Mouse (Mus musculus): ENCODE measurements around the gene Luc7l. TPM values are rescaled to one million over a fixed set of nuclear protein-coding genes. Genes with fewer than 3 reads are reported as not detected.

Gene Luc7l
- 106 and 108 TPM in 2 replicates for polyA plus RNA-seq (2014; fragmentation: Nextera tagmentation; extraction: Ambion mirVana)

GRCm38 (mm10) chr17:26252539-26253251 is at the start of gene Luc7l:
Gene Luc7l, plus strand, starts transcription at chr17:26252896.
- Histone ChIP-seq H3K36me3 (ENCODE audit: control insufficient read depth, insufficient read depth, low read length) (peaks cover 18% of the 10 kb centered on the region), H3K9me3 (ENCODE audit: control insufficient read depth, low read depth, low read length) (no peaks in the 10 kb centered on the region), H3K27me3 (ENCODE audit: control insufficient read depth, insufficient read depth, low read length) (no peaks in the 10 kb centered on the region), H3K4me3 (ENCODE audit: low read depth, low read length) (peak within 1 kb of the TSS; percentile 73), H3K4me1 (ENCODE audit: control insufficient read depth, insufficient read depth, low read length) (peaks cover 6% of the 10 kb centered on the region), H3K27ac (ENCODE audit: low read length) (peak within 1 kb of the TSS; percentile 98), H3K9ac (replicated peaks; ENCODE audit: low read depth, low read length) (peak within 1 kb of the TSS; percentile 89), H3K4me2 (replicated peaks; ENCODE audit: low read depth, low read length) (peak within 1 kb of the TSS; percentile 92)
- ATAC-seq (ENCODE audit: insufficient number of reproducible peaks, insufficient read depth, low FRiP score, low read depth): peak; percentile 93
- under 1% methylated on average over 43 of the region's 43 CpGs for WGBS

- Histone ChIP-seq H3K4me2 (replicated peaks; ENCODE audit: low read depth, low read length) (peak overlapping the region; percentile 95), H3K4me1 (ENCODE audit: control insufficient read depth, insufficient read depth, low read length) (0 out of 2 replicates have a peak, but pooled peaks cover 3% of the 10 kb centered on the region), H3K9me3 (ENCODE audit: control insufficient read depth, low read depth, low read length) (no peaks in the 10 kb centered on the region), H3K27me3 (ENCODE audit: control insufficient read depth, insufficient read depth, low read length) (peaks cover 20% of the 10 kb centered on the region), H3K36me3 (ENCODE audit: control insufficient read depth, insufficient read depth, low read length) (no peaks in the 10 kb centered on the region), H3K9ac (replicated peaks; ENCODE audit: low read depth, low read length) (peak overlapping the region; percentile 33; the same call in 1 of the 2 replicates), H3K4me3 (ENCODE audit: low read depth, low read length) (peak overlapping the region; percentile 42), H3K27ac (ENCODE audit: low read length) (no peak overlapping the region)
- no peak for ATAC-seq (ENCODE audit: insufficient number of reproducible peaks, insufficient read depth, low FRiP score, low read depth)
- under 1% methylated on average over 30 of the region's 30 CpGs for WGBS
Measured at GRCm38 (mm10) chr17:26203321-26203811, 49.3 kb upstream of the Luc7l start.

- 44% methylated on average over 11 of the region's 11 CpGs for WGBS
- no peaks in the 10 kb centered on the region for H3K36me3 ChIP-seq (ENCODE audit: control insufficient read depth, insufficient read depth, low read length)
- no peak overlapping the region for H3K27ac ChIP-seq (ENCODE audit: low read length)
- H3K4me2 ChIP-seq (replicated peaks; ENCODE audit: low read depth, low read length): no peak overlapping the region
- no peak overlapping the region for H3K4me3 ChIP-seq (ENCODE audit: low read depth, low read length)
- 0 out of 2 replicates have a peak, but pooled peaks cover 3% of the 10 kb centered on the region for H3K4me1 ChIP-seq (ENCODE audit: control insufficient read depth, insufficient read depth, low read length)
- H3K27me3 ChIP-seq (ENCODE audit: control insufficient read depth, insufficient read depth, low read length): peaks cover 18% of the 10 kb centered on the region
- ATAC-seq (ENCODE audit: insufficient number of reproducible peaks, insufficient read depth, low FRiP score, low read depth): no peak
- no peak overlapping the region for H3K9ac ChIP-seq (replicated peaks; ENCODE audit: low read depth, low read length)
- H3K9me3 ChIP-seq (ENCODE audit: control insufficient read depth, low read depth, low read length): no peaks in the 10 kb centered on the region
Measured at GRCm38 (mm10) chr17:26204766-26205165, 47.9 kb upstream of the Luc7l start.

- Histone ChIP-seq H3K27ac (ENCODE audit: low read length) (no peak overlapping the region), H3K9me3 (ENCODE audit: control insufficient read depth, low read depth, low read length) (no peaks in the 10 kb centered on the region), H3K4me3 (ENCODE audit: low read depth, low read length) (no peak overlapping the region), H3K4me2 (replicated peaks; ENCODE audit: low read depth, low read length) (no peak overlapping the region), H3K36me3 (ENCODE audit: control insufficient read depth, insufficient read depth, low read length) (no peaks in the 10 kb centered on the region), H3K27me3 (ENCODE audit: control insufficient read depth, insufficient read depth, low read length) (peaks cover 11% of the 10 kb centered on the region; the same call in 1 of the 2 replicates), H3K4me1 (ENCODE audit: control insufficient read depth, insufficient read depth, low read length) (0 out of 2 replicates have a peak, but pooled peaks cover 3% of the 10 kb centered on the region), H3K9ac (replicated peaks; ENCODE audit: low read depth, low read length) (no peak overlapping the region)
- ATAC-seq (ENCODE audit: insufficient number of reproducible peaks, insufficient read depth, low FRiP score, low read depth): no peak
- WGBS: 52% methylated on average over 1 of the region's 1 CpGs
Measured at GRCm38 (mm10) chr17:26206392-26206791, 46.3 kb upstream of the Luc7l start.

- no peaks in the 10 kb centered on the region for H3K9me3 ChIP-seq (ENCODE audit: control insufficient read depth, low read depth, low read length)
- H3K4me1 ChIP-seq (ENCODE audit: control insufficient read depth, insufficient read depth, low read length): 0 out of 2 replicates have a peak, but pooled peaks cover 3% of the 10 kb centered on the region
- 90% methylated on average over 12 of the region's 12 CpGs for WGBS
- no peak for ATAC-seq (ENCODE audit: insufficient number of reproducible peaks, insufficient read depth, low FRiP score, low read depth)
- H3K9ac ChIP-seq (replicated peaks; ENCODE audit: low read depth, low read length): no peak within 1 kb of the TSS
- no peaks in the 10 kb centered on the region; the same call in 1 of the 2 replicates for H3K27me3 ChIP-seq (ENCODE audit: control insufficient read depth, insufficient read depth, low read length)
- no peak within 1 kb of the TSS for H3K27ac ChIP-seq (ENCODE audit: low read length)
- H3K4me3 ChIP-seq (ENCODE audit: low read depth, low read length): no peak within 1 kb of the TSS
- H3K36me3 ChIP-seq (ENCODE audit: control insufficient read depth, insufficient read depth, low read length): no peaks in the 10 kb centered on the region
- H3K4me2 ChIP-seq (replicated peaks; ENCODE audit: low read depth, low read length): no peak within 1 kb of the TSS
Measured at GRCm38 (mm10) chr17:26207686-26208085, 45.0 kb upstream of the Luc7l start, which contains the start of gene Arhgdig. Gene Arhgdig, minus strand, starts transcription at chr17:26207786.

- H3K27me3 ChIP-seq (ENCODE audit: control insufficient read depth, insufficient read depth, low read length): no peaks in the 10 kb centered on the region
- H3K4me2 ChIP-seq (replicated peaks; ENCODE audit: low read depth, low read length): no peak overlapping the region
- WGBS: 86% methylated on average over 7 of the region's 7 CpGs
- no peak overlapping the region for H3K9ac ChIP-seq (replicated peaks; ENCODE audit: low read depth, low read length)
- H3K4me1 ChIP-seq (ENCODE audit: control insufficient read depth, insufficient read depth, low read length): no peaks in the 10 kb centered on the region
- peak; percentile 49; the same call in 1 of the 2 replicates for ATAC-seq (ENCODE audit: insufficient number of reproducible peaks, insufficient read depth, low FRiP score, low read depth)
- peaks cover 8% of the 10 kb centered on the region; the same call in 1 of the 2 replicates for H3K36me3 ChIP-seq (ENCODE audit: control insufficient read depth, insufficient read depth, low read length)
- H3K4me3 ChIP-seq (ENCODE audit: low read depth, low read length): no peak overlapping the region
- no peaks in the 10 kb centered on the region for H3K9me3 ChIP-seq (ENCODE audit: control insufficient read depth, low read depth, low read length)
- no peak overlapping the region for H3K27ac ChIP-seq (ENCODE audit: low read length)
Measured at GRCm38 (mm10) chr17:26212241-26212640, 40.5 kb upstream of the Luc7l start.

- no peaks in the 10 kb centered on the region for H3K4me1 ChIP-seq (ENCODE audit: control insufficient read depth, insufficient read depth, low read length)
- H3K36me3 ChIP-seq (ENCODE audit: control insufficient read depth, insufficient read depth, low read length): peaks cover 8% of the 10 kb centered on the region; the same call in 1 of the 2 replicates
- no peaks in the 10 kb centered on the region for H3K27me3 ChIP-seq (ENCODE audit: control insufficient read depth, insufficient read depth, low read length)
- no peak overlapping the region for H3K4me2 ChIP-seq (replicated peaks; ENCODE audit: low read depth, low read length)
- no peak overlapping the region for H3K4me3 ChIP-seq (ENCODE audit: low read depth, low read length)
- no peak overlapping the region for H3K27ac ChIP-seq (ENCODE audit: low read length)
- H3K9me3 ChIP-seq (ENCODE audit: control insufficient read depth, low read depth, low read length): no peaks in the 10 kb centered on the region
- ATAC-seq (ENCODE audit: insufficient number of reproducible peaks, insufficient read depth, low FRiP score, low read depth): no peak
- 91% methylated on average over 11 of the region's 11 CpGs for WGBS
- H3K9ac ChIP-seq (replicated peaks; ENCODE audit: low read depth, low read length): no peak overlapping the region
Measured at GRCm38 (mm10) chr17:26212681-26213080, 40.0 kb upstream of the Luc7l start.

GRCm38 (mm10) chr17:26221508-26221907 is 31.2 kb upstream of the Luc7l start:
- H3K4me1 ChIP-seq (ENCODE audit: control insufficient read depth, insufficient read depth, low read length): no peaks in the 10 kb centered on the region
- H3K4me2 ChIP-seq (replicated peaks; ENCODE audit: low read depth, low read length): no peak overlapping the region
- H3K27ac ChIP-seq (ENCODE audit: low read length): no peak overlapping the region
- H3K27me3 ChIP-seq (ENCODE audit: control insufficient read depth, insufficient read depth, low read length): no peaks in the 10 kb centered on the region
- H3K36me3 ChIP-seq (ENCODE audit: control insufficient read depth, insufficient read depth, low read length): peaks cover 4% of the 10 kb centered on the region; the same call in 1 of the 2 replicates
- WGBS: 57% methylated on average over 2 of the region's 2 CpGs
- no peaks in the 10 kb centered on the region for H3K9me3 ChIP-seq (ENCODE audit: control insufficient read depth, low read depth, low read length)
- ATAC-seq (ENCODE audit: insufficient number of reproducible peaks, insufficient read depth, low FRiP score, low read depth): no peak
- H3K4me3 ChIP-seq (ENCODE audit: low read depth, low read length): no peak overlapping the region
- H3K9ac ChIP-seq (replicated peaks; ENCODE audit: low read depth, low read length): no peak overlapping the region
